Mouse (Mus musculus) heart, postnatal 14 days (tissue): ENCODE measurements around the gene Xpc. TPM values are rescaled to one million over a fixed set of nuclear protein-coding genes. Genes with fewer than 3 reads are reported as not detected.

ENCODE experiments used
- DNase-seq, 2 experiments: peaks; one replicate each; pipeline ENCODE4 v3.0.0; 2021 to 2022
- intact Hi-C: fragments of 180-260 bp; cut with DNase I; formaldehyde crosslinking; loops from one replicate; pipeline ENCODE4 v1.15.1; 2025
- total RNA-seq, 2 experiments: library from RNA; stranded (reverse); gene quantifications; 2 replicates each; pipeline ENCODE4 v1.2.3; 2021

The Xpc gene
- total RNA-seq, 2 experiments from 2014 or later, result 10.4 to 10.9 TPM

DNA sequence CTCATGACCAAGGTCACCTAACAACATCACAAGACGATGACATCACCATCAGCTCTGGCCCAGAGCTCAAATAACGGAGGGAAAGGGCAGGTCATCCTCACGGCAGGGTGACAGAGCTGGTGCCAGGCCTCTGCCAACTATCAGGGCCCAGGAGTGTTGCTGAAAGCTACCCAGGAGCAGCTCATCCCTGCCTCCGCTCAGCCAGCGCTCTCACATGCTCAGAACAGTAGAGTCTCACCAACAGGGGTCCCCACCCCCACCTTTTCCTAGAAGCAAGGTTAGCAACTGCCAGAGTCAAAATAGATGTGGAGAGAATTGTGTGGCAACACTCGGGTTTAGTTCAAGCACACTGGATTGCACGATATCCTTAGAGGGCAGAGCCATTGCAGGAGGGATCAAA, 12.6 kb upstream of the Xpc start:
- intact Hi-C loops, result loop anchor here (5.0 kb wide), 3 partner anchors 49 to 324 kb away; partner anchors contain the start of gene Slc6a6
- peak; percentile 42 to 56 for DNase-seq

DNA sequence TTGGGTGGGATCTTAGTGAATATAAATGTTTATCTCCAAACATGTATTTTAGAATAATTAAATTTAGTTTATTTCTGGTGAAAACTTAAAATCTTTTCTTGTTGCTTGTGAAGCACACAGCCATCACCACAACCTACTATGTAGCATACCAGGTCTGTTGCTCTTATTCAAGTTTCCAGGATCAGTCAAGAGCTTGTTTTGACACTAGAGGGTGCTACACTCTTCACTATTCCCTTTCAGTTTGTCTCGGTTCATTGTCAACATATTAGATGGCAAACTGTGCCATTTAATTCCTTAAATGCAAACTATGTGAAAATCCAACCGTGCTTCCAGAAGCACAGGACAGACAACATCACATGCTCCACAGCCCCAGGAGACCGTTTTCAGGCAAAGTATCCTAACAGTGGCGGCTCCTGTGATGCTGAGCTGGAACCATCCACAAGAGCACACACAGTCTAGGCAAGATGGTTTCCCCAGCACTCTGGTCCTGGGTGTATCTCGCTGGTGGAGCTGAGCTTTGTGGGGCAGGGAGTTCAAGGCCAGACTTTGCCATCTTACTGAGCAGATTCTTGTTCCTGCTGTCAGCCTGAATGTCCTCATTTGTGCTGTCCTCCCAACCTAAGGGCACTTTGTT, 11.7 kb upstream of the Xpc start:
- intact Hi-C loops, result loop anchor here (2.0 to 5.0 kb wide), 4 partner anchors 50 to 325 kb away; partner anchors contain the start of gene Slc6a6
- DNase-seq, result peak in 1 of 2 experiments; percentile 37

DNA sequence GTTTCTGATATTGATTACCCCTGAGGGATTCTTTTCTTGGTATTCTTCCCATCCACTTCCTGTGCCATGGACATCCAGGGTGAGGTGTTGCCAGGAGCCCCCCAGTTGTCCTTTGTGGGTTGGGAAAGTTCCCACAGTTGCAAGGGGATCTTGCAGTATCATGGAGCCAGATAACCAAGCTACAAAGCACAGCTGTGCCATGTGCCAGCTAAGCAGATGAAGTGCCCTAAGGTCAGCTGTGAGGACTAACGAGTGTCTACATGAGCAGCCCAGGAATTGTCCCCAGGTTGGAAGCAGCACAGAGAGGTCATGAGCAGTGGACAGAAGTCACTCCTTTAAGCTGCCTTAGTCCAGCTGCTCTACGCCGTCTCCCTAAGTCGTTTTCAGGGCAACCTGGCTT, 9.9 kb upstream of the Xpc start:
- intact Hi-C loops, result loop anchor here (5.0 kb wide), 3 partner anchors 52 to 327 kb away; partner anchors contain the start of gene Slc6a6
- no peak for DNase-seq

DNA sequence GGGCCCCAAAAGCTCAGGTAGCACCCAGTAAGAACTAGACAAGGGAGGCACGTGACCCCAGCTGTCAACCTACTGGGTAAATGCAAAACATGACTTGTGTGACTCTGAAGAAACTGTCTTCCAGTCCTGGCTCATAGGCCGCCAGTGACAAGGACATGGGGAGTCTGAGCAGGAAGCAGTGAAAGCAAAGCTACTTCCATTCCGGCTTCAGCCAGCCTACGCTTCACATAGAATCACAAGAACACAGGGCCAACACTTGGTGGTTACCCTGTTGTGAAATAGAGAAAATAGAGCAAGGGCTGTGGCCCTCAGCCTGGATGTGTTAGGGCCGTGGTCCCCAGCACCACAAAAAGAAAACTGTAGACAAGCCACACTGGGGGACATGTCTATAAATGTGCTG, 7.1 kb upstream of the Xpc start:
- intact Hi-C loops, result no loop called here
- DNase-seq, result no peak

DNA sequence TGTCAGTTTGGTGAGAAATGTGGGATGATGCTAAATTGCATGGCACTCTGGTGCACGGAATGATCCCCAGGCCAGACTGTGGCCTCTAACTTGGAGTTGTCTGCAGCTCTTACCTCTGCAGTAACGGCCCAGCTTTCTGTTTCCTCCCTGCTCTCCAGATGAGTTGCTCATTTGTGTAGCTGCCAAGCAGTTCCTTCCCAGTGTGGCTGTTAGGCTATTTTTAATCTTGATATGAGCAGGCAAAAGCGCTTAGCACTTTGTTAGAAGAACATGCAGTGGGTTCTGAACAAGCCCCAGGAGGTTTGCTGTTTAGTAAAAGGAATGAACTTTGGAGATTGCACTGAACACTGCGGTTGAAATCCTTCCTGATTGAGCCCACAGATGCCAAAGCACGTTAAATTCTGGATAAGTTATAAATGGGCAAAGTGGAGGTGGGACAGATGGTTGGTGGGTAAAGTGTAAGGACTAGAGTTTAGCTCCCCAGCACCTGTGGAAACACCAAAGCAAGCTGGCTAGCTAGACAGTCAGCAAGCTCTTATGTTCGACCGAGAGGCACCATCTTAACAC, 2.8 kb upstream of the Xpc start:
- DNase-seq, result no peak
- intact Hi-C loops, result no loop called here

DNA sequence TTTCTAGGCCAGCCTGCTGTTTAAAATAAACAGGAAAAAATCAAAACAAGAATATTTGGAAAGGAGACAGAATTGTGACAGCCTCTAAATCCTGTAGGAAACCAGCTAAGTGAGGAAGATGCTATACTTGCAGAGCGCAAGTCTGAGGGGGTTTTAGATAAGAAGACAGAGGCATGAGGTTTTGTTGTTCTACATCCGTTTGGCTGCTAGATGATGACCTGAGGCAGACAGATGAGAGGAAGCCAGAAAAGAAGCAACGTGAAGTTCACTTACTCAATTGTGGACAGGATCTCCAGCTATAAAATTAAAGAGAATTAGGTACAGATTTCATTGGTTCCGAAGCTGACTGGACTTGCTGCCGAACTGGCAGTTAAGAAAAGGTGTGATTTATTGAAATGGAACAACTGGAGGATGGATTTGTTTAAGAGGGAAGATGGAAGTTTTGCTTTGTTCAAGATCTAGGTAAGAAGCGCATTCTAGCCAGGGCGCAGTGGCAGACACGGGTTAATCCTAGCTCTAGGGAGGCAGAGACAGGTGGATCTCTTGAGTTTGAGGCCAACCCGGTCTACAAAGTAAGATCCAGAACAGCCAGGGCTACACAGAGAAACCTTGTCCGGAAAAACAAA, 838 bp downstream of the Xpc start:
- intact Hi-C loops, result no loop called here
- no peak for DNase-seq

DNA sequence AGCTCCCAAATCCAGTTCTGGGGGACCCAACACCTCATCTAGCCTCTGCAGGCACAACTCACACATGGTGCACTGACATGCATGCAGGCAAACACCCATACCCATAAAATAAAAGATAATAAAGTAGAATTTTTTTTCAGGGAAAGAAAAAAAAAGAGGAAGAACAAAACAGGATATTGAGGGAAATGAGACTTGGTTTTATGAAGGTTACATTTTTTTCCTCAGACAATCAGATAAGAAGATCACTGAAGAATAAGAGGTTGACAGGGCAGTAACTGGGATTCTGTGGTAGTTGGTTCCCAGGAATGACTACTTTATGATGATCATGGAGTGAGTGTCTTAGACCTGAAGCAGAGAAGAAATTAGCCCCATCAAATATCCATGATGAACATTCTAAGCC, 1.6 kb downstream of the Xpc start:
- DNase-seq, result no peak

DNA sequence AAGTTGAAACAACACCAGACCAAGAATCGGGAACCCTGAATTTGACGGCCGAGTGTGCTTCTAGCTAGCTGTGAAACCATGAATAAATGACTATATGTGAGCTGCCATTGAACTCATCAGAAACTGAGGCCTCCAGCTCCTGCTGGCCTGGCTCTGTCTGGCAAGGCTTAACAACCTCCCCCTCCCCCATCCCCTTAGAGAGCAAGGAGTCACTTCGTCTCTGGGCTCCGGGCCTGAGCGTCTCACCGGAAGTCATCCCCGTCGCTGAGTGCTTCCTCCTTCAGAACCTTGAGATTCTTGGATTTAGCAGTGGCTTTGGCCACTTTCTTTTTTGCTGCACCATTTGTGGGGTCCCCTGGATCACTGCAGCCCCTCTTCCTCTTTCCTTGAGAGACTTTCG, 5.5 kb downstream of the Xpc start:
- intact Hi-C loops, result no loop called here
- no peak for DNase-seq

More for the DNA sequence above, 1.6 kb downstream of the Xpc start:
- intact Hi-C loops, result no loop called here

DNA sequence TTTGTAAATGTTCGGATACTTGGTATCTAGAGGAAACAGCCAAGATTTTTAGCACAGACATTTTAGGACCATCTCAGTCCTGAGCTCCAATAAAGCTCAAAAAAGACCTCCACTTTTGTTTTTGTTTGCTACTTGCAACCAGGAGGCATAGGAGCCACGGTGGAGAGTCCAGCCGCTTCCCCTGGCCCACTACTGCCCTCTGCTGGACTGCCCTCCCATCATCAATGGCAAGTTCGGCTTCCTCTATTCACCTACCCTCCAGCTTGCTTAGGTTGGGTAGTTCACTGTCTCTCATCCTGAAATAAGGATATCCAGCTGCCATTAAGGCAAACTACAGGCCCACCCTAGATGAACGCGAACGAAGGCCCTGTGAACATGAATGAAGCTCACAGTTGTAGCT, 6.4 kb downstream of the Xpc start:
- peak; percentile 84 to 89 for DNase-seq
- intact Hi-C loops, result loop anchor here (2.0 kb wide), 1 partner anchor 223 kb away; no protein-coding TSS in a partner anchor

DNA sequence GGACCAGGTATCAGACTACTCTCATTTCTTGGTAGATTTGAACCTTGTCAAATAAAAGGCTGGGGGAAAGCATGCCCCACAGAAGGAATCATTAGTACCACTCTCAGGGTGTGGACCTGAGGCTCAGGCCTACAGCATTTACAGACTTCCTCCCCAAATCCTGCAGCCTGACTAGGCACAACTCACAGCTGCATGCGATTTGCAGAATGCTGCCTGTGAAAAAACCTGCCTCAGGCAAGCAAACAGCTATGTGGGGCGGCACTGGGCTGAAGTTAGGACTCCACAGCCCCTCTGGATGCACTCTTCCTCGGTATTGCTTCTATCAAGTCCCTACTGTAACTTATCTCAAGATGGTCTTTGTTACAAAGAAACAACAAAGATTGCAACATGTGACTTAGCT, 7.6 kb downstream of the Xpc start:
- DNase-seq, result no peak
- intact Hi-C loops, result loop anchor here (2.0 kb wide), 1 partner anchor 221 kb away; no protein-coding TSS in a partner anchor

DNA sequence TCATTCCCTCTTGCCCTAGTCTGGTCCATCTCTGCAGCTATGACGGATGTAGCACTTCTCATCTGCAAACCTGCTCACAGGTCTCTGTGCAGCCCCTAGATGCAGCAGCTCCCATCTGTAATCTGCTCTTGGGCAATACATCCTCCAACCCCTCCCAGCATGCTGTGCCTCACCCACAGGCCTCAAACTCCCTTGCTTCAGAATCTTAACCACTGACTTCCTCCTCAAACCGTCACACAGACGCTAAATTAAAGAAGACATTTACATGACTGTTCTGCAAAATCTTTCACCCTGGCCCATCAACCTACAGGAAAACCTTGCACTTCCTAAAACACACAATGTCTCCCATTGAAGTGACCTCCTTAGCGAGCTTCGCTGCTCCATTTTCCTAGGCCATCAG, 9.7 kb downstream of the Xpc start:
- intact Hi-C loops, result no loop called here
- DNase-seq, result no peak

DNA sequence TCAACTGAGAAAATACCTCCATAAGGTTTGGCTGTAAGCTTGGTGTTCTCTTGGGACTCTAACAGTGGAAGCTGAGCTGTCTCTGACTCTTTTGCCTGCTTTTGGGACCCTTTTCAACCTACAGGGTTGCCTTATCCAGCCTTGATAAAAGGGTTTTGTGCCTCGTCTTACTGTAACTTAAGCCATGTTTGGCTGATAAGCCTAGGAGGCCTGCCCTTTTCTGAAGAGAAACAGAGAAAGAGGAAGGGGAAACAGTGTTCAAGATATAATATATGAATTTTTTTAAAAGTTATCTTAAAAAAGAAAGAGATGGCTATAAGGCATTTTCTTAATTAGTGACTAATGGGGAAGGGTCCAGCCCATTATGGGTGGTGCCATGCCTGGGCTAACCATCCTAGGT, 12.4 kb downstream of the Xpc start:
- no peak for DNase-seq
- intact Hi-C loops, result no loop called here

DNA sequence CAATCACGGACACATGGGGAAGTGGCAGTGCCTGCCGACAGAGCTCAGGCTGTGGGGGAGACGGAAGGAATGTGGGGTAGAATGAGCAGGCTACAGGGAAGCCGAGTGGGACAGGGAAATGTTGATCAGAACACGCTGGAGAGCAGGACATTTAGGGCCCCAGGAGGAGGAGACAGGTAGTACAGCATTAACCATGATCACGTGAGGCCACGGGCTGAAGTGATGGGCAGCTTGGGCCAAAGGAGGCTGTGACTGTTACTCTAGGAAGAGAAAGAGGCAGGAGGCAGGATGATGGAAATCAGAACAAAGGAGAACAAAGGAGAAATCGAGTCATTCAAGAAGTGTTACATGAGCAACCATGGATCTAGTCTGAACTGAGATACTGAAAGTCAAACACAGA, 21.2 kb downstream of the Xpc start:
- intact Hi-C loops, result no loop called here
- no peak for DNase-seq

DNA sequence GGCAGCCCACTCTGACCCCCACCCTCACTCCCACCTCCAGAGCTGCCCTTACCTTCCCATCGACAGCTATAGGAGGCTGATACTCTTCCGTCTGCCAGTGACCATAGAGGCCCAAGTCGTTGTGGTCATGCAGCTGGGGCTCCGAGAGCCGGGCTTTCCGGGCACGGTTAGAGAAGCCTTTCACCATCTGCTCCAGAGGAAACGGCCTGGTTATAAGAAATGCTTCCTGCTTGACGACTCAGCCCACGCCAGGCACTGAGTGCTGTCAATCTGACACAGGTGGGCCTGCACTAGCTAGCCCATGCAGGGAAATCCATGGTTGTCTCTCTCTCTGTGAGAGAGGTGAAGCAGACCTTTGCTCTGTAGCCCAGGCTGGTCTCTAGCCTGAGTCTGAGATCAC, 22.6 kb downstream of the Xpc start:
- no peak for DNase-seq
- intact Hi-C loops, result no loop called here

DNA sequence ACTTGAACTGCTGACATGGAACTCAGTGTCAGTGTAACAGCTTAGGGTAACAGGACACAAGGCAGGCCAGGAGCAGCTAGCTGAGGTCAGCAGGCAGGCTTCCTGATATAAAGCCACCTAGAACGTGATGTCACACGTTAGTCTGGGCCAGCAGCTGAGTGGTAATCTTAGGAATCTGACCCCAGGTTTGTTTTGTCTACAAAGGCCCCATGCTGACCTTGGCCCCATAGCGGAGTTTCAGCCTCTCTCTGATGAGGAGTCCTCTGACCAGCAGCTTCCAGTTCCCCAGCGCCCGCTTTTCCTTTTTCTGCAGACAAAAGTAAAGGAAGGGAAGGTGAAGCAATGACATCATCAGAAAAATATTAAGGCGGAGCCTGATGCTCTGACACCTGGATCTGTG, 24.7 kb downstream of the Xpc start:
- no peak for DNase-seq
- intact Hi-C loops, result no loop called here

DNA sequence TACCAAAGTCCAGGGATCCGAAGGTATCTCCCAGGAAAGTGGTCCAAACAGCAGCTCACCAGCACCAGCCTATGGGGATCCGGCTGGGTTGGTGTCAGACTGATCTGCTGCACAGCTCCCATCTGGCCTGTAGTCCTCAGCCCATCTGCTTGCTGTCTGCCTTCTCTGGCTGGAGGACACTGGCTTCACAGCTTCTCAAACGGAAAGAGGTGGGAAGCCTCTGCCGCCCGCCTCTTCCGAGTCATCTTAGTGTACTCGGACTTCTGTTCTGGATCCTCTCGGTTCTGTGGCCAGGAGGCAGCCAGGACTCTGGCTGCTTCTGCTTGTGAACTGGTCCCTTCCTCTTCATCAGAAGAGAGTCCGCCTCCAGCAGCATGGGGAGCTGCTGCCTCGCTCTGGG, 25.8 kb downstream of the Xpc start:
- intact Hi-C loops, result no loop called here
- peak; percentile 36 to 47 for DNase-seq

DNA sequence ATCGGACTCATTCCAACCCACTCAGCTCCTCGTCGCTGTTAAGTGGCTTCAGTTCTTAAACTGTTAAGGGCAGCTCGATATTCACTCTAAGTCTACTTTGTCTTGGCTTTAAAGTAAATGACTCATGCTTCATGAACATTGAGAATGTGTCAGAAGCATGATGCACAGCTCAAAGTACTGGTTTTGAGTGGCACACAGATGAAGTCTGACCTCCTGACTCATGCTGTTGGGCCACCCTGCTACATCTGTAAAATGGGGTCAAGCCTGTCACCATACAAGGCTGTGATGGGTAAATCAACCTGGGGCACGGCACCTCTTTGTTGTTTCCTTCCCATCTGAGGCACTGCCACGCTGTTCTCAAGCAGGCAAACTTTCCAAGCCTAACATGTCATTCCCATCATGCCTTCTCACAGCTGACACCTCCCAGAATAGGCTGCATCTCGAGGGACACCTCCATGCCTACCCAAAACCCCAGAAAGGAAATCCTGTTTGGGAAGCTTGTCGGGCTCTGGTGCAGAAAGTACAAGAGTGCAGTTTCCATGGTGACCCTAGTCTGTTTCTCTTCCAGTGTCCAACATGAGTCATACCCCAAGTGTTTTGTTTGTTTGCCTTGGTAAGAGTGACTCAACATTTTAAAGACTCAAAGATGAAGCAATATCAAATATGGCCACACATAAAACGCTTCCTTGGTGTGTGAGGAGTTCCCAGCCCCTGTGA, 27.0 kb downstream of the Xpc start:
- intact Hi-C loops, result no loop called here

DNA sequence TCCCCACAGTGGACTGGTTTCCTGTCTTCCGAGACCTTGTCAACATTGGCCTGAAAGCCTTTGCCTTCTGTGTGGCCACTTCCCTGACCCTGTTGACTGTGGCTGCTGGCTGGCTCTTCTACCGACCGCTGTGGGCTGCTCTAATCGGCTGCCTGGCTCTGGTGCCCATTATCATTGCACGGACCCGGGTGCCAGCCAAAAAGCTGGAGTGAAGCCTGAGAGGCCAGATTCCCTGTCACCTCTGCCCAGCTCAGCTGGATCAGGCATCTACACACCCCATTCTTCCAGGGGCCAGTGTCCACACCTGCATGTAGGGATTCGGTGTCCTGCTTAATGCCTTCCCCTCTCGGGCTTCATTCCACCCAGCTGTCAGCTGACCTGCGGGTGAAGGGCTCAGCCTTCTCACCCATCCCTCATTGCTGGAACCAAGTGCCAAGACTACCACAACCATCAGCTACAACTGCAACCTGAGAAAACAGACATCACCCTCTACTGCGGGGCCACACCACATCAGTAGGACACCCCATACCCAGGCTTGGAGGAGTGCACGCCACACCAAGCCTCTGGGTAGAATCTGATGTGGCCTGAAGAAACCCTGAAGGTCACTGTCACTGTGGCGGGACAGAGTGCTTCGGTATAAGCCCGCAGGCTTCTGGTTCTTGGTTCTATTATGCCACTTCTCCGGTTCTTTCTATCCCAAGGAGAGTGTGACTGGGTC, 28.8 kb downstream of the Xpc start:
- intact Hi-C loops, result no loop called here
- peak; percentile 14 to 21 for DNase-seq

More for the DNA sequence above, 27.0 kb downstream of the Xpc start:
- DNase-seq, result peak; percentile 21 to 29

DNA sequence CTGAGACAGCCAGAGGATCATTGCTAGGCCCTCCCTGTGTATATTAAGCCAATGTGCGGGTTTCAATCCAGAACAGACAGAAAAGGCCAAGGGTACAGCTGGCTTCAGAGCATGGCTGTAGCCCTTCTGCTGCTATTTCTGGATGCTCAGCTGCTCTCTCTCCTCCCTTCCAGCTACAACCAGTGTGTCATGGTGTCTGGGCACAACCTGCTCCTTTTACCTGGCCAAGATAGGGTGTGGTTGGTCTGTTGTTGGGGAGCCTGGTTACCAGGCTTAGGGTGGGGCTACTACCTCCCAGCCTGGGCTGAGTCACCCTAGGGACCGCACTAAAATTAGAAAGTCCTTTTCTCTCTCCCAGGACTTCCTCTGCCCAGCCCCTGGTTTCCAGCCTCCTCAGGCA, 32.3 kb downstream of the Xpc start:
- no peak for DNase-seq

DNA sequence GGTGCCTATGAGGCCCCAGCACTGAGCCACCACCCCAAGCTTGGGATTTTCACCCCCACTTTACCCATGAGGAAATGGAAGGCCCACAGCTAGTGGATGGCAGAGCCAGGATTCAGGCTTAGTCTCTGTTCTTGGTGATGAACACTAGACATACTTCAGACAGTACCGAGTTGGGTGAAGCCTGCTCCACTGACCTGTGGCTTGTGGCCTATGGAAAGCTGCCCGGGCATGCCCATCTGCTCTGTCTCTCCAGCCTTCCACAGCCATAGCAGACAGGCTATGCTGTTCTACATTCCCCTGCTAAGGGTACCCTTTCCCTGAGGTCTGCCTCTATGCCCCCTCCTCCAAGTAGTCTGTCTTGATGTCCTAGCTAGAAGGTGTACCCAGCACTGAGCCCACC, 39.1 kb downstream of the Xpc start:
- no peak for DNase-seq
- intact Hi-C loops, result no loop called here

More for the DNA sequence above, 32.3 kb downstream of the Xpc start:
- intact Hi-C loops, result no loop called here
